Mouse (Mus musculus) right cerebral cortex, postnatal 10 days (tissue): ENCODE measurements at regions not wholly inside any gene's neighbourhood (a gene's known extent, or its start where the extent isn't known, plus 50 kb on each side); places are given as distances from the start of the nearest gene placed in this dataset.

Experiments
- DNase-seq, 2 experiments: peaks; one replicate each; pipeline ENCODE4 v3.0.0; 2021; ENCODE audit warnings: low spot score in 2 of 2

DNA sequence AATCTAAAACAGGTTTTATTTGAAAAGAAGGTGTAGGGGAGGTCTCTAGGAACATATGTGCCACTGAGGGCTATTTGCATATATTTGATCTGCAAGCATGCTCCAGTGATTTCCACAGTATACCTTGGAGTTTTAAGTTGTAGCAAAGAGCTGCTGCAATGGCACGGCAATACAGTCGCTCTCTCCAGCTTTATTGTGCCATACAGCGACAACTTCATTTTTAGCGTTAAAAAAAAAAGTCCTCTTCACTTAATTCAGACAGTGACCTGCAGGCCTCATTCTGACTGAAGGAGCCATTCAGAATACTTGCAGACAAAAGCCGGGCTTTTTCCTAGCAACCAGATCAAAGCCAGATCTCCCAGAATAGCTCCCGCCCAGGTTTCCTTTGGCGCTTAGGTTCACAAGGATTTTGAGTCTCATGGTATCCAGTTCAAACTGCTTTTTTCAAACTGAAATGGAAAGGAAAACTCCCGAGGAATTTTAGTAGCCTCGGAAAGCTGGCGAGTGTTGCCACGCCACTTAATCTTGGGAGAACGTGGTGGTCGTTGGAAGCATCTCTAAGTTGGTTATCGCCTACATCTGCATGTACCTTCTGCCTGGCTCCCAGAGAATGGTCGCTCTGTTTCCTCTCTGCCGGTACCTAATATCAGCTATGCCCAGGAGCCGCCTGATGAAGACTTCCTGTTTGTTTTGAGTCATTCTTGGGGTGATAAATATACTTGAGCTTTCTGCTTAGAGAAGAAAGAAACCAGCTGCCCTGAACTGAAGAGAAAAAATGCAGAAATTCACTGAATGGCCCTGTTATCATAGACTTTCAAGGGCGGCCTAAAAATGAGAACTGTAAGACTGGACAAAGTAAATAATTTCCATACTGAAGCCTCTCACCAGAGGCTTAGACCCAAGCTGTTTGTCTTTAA lies 67.8 kb upstream of the Zeb2 start:
- DNase-seq, result peak; percentile 31 to 32

DNA sequence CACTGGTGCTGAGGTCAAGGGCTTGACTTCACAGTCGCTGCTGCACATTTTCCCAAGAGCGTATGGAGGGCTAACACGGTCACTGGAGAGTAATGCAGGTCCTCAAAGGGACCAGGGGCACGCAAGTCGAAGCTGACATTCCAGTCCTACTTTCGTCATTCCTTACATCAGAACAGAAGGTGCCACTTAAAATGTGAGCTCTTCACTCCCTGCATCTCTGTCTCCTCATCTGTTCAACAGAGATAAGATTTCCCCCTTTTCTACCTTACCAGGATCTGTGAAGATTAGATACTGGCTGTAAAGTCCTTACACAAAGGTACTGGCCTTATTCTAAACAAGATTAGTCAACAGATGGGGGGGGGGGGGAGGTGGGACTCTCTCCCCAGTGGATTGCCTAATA lies 67.0 kb upstream of the Zeb2 start:
- DNase-seq, result no peak

DNA sequence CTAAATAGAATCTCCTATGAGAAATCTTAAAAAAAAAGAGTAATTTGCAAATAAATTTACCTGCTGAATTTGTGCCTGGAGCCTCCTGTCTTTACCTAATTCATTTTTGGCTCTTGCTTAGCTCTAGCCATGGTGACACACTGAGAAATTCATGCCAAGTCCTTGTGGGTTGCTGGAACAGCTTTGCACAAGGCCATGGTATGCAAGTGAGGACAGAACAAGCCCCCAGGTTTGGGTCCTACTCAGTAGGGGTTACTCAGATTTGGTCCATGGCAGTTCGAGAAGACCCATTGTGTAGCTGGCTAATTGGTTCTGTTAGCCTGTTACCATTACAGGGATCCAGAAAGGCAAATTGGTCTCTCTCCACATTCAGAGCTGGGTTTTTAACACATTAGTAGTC lies 65.7 kb upstream of the Zeb2 start:
- no peak for DNase-seq

DNA sequence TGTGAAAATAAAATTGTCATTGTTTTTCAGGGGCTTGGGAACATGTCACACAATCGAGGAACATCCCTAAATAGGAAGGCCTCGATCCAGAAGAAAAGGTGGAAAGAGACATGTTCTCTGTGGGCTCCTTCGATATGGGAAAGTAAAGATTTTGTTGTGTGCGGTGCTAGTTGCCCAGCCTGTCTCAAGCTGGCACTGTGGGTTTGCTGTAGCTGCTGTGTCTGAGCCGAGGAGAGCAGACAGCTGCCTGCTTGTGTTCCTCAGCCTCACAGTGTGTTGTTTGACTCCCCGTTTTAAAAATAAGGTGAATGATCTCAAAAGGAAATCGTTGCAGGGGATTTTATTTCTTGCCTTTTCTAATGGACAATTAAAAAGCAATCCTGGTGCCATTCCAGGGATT lies 64.4 kb upstream of the Zeb2 start:
- peak; percentile 65 to 68 for DNase-seq

DNA sequence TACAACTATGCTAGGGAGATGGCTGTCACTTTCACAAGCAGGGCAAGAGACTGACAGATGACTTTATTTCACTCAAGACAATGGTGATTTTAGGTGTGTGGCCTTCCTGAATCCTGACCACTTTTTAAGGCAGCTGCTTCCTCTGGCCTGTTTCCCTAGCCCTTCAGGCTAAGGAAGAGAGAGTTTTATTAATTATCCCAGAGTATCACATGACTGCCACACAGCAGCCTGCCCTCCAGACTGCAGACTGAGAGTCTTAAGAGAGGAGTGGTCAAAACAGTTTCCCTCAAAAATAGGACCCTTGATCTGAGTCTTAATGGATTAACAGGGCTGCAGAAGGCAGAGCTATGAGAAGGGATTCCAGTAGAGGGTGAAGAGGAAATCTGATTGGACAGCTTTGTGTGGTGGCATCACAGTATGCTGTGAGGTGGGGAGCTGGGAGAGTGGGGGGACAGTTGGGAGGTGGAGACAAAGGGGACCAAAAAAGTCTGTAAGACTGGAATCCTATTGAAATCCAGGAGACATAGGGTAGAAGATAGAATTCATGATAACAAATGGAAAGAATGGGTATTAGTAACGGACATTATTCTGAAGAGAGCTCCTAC lies 61.8 kb upstream of the Zeb2 start:
- no peak for DNase-seq

DNA sequence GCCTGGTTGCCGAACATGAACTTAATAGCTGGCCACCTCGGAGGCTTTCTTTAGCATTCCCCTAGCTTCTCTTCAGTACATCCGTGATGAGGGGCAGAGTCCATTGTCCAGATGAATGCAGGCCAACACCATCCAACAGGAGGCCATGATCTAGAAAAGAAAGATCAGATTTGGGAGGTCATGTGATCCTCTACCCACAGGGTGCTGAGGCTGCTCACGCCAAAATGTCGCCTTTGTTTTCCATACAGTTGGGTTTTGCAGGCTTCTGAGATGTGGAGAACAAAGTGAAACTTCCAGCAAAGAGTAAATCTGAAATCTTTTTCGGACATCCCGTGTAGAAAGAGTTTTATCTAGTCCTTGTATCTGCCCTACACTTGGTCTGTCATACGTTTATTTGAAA lies 55.2 kb upstream of the Zeb2 start:
- DNase-seq, result no peak

DNA sequence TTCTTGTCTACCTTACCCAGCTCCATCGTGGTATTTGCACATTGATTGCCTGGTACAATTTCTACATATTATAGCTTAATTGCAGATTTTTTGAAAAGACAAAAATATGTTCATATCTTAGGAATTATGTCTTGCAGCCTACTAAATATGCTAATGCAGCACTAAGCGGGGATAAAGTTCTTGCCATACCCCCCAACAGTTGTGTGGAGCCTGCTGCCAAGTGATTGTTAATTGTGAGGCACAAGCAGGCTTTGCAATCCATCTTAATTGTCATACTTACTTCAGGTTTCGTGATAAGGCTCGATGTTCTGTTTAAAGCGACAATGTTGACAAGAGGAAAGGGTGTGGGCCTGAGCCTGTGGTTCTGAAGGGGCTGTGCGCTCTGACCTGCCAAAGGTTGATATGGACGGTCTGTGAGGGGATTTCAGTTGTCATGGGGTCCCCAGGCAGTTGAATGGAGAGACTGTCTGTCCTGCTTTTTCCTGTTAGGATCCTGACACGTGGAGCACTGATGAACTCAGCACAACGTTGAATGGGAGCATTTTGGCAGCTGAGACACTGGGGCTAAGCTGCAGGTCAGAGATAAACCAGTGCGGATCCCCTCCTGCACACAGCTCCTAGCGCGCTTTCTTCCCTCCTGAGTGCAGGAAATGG lies 54.5 kb upstream of the Zeb2 start:
- DNase-seq, result no peak

DNA sequence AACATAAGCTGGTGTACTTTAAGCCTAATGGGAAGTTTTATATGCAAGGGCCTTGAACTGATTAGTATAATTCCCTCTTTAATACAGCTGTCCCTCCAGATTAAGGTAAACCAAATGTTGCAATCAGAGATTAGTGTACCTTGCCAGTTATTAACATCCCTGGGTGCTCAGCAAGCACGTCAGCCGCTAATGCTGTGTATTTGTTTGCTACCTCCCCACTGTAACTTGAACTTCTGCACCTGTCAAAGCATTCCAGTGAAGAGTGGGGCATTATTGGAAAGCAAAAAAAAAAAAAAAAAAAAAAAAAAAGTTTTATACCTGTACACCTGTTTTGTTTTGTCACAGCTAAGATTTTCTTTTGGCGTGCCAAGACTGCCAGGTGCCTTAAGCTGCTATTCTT lies 53.1 kb upstream of the Zeb2 start:
- no peak for DNase-seq

DNA sequence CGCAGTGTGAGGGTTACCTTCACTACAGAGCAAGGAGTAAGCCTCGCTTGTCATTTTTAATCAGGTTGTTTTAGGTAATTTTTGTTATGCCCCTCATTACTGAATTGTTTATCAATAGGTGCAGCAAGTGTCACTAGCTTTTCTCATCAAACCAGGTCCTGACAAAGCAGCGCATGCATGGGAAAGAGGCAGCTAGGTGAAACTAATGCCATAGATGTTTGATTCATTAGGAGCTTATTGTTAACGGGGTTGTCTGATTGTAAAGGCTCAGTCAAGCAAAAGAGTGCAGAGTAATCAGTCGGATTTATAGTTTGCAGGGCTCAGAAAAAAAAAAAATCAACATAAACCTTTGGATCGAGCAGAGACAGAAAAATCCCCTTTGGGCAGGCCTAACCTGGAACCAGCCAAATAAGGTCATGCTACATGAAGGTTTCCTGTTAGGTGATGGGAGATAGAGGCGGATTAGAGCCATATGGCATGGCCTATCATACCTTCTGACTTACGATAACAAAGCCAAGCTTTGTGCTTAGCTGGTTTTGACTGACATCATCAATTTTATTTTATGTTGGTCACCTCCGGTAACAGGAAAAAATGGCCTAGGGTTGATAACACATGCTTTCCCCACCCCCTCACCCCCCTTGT lies 52.4 kb upstream of the Zeb2 start:
- no peak for DNase-seq

DNA sequence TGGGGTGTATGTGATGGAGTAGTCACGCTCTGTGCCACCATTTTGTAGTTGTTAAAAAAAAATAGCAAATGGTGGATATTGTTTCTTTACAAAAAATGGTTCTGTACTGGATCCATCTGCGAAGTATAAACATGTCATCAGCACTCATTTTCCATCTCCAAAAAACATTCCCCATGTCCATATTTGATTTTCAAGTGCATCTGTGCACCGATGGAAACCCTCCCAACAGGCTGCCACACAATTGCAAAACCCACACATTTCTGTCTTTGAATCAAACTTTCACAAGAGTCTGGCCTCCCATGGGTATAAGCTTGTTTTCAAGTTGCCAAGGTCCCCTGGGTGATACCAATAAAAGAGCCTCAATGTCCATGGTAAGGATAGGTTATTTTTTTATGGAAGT lies 51.4 kb upstream of the Zeb2 start:
- DNase-seq, result no peak
